Mouse (Mus musculus): ENCODE results near the gene Omp. TPM values are rescaled to one million over a fixed set of nuclear protein-coding genes. Genes with fewer than 3 reads are reported as not detected.

Omp gene
- polyA plus RNA-seq, 1 experiment from 2014 or later: 0.37 TPM

- H3K27ac ChIP-seq: no peak overlapping the region
- H3K4me3 ChIP-seq: no peak overlapping the region
- H3K4me2 ChIP-seq: no peak overlapping the region
- 76% methylated on average over 10 of the region's 10 CpGs for WGBS
- no peaks in the 10 kb centered on the region for H3K27me3 ChIP-seq (replicated peaks)
- H3K9me3 ChIP-seq: no peaks in the 10 kb centered on the region
- no peak for ATAC-seq (replicated peaks)
- peaks cover 13% of the 10 kb centered on the region for H3K4me1 ChIP-seq
- H3K36me3 ChIP-seq (replicated peaks): no peaks in the 10 kb centered on the region
- H3K9ac ChIP-seq: no peak overlapping the region
Observed at GRCm38 (mm10) chr7:98148721-98149407, 3.6 kb upstream of the Omp start.

GRCm38 (mm10) chr7:98147766-98148165 is 2.5 kb upstream of the Omp start:
- Histone ChIP-seq H3K4me2 (no peak overlapping the region), H3K9me3 (no peaks in the 10 kb centered on the region), H3K4me1 (peaks cover 13% of the 10 kb centered on the region), H3K9ac (no peak overlapping the region), H3K36me3 (replicated peaks) (no peaks in the 10 kb centered on the region), H3K27ac (0 out of 2 replicates have a peak overlapping the region, but pooled peaks have one; percentile 8), H3K27me3 (replicated peaks) (no peaks in the 10 kb centered on the region), H3K4me3 (no peak overlapping the region)
- WGBS: 53% methylated on average over 8 of the region's 8 CpGs
- no peak for ATAC-seq (replicated peaks)

- H3K4me3 ChIP-seq: no peak overlapping the region
- no peaks in the 10 kb centered on the region for H3K27me3 ChIP-seq (replicated peaks)
- no peak for ATAC-seq (replicated peaks)
- no peak overlapping the region for H3K27ac ChIP-seq
- WGBS: 85% methylated on average over 8 of the region's 8 CpGs
- no peak overlapping the region for H3K9ac ChIP-seq
- H3K4me1 ChIP-seq: peaks cover 13% of the 10 kb centered on the region
- no peaks in the 10 kb centered on the region for H3K9me3 ChIP-seq
- H3K4me2 ChIP-seq: no peak overlapping the region
- H3K36me3 ChIP-seq (replicated peaks): no peaks in the 10 kb centered on the region
Observed at GRCm38 (mm10) chr7:98146447-98146845, 1.1 kb upstream of the Omp start.

- Histone ChIP-seq H3K4me2 (no peak overlapping the region), H3K27ac (no peak overlapping the region), H3K4me1 (peaks cover 13% of the 10 kb centered on the region), H3K9me3 (no peaks in the 10 kb centered on the region), H3K9ac (no peak overlapping the region), H3K36me3 (replicated peaks) (no peaks in the 10 kb centered on the region), H3K27me3 (replicated peaks) (no peaks in the 10 kb centered on the region), H3K4me3 (no peak overlapping the region)
- no peak for ATAC-seq (replicated peaks)
- WGBS: 81% methylated on average over 11 of the region's 12 CpGs
Observed at GRCm38 (mm10) chr7:98145842-98146446, 642 bp upstream of the Omp start.

GRCm38 (mm10) chr7:98142648-98143047 is 2.7 kb downstream of the Omp start:
- no peak overlapping the region for H3K4me3 ChIP-seq
- no peak for ATAC-seq (replicated peaks)
- no peak overlapping the region for H3K27ac ChIP-seq
- no peak overlapping the region for H3K9ac ChIP-seq
- WGBS: 57% methylated on average over 3 of the region's 3 CpGs
- H3K9me3 ChIP-seq: no peaks in the 10 kb centered on the region
- no peaks in the 10 kb centered on the region for H3K27me3 ChIP-seq (replicated peaks)
- H3K36me3 ChIP-seq (replicated peaks): no peaks in the 10 kb centered on the region
- H3K4me1 ChIP-seq: peaks cover 7% of the 10 kb centered on the region; the same call in 1 of the 2 replicates
- no peak overlapping the region for H3K4me2 ChIP-seq

GRCm38 (mm10) chr7:98142247-98142646 is 3.1 kb downstream of the Omp start:
- H3K9me3 ChIP-seq: no peaks in the 10 kb centered on the region
- H3K9ac ChIP-seq: no peak overlapping the region
- 32% methylated on average over 8 of the region's 8 CpGs for WGBS
- H3K27me3 ChIP-seq (replicated peaks): no peaks in the 10 kb centered on the region
- no peak overlapping the region for H3K27ac ChIP-seq
- H3K4me1 ChIP-seq: peaks cover 9% of the 10 kb centered on the region; the same call in 1 of the 2 replicates
- H3K36me3 ChIP-seq (replicated peaks): no peaks in the 10 kb centered on the region
- 0 out of 2 replicates have a peak, but pooled peaks have one; percentile 10 for ATAC-seq (replicated peaks)
- no peak overlapping the region for H3K4me3 ChIP-seq
- H3K4me2 ChIP-seq: no peak overlapping the region

GRCm38 (mm10) chr7:98141206-98141605 is 4.1 kb downstream of the Omp start:
- Histone ChIP-seq H3K9ac (no peak overlapping the region), H3K27ac (no peak overlapping the region), H3K36me3 (replicated peaks) (no peaks in the 10 kb centered on the region), H3K4me1 (peaks cover 9% of the 10 kb centered on the region; the same call in 1 of the 2 replicates), H3K27me3 (replicated peaks) (no peaks in the 10 kb centered on the region), H3K4me3 (no peak overlapping the region), H3K4me2 (no peak overlapping the region), H3K9me3 (no peaks in the 10 kb centered on the region)
- WGBS: 67% methylated on average over 3 of the region's 3 CpGs
- ATAC-seq (replicated peaks): no peak

GRCm38 (mm10) chr7:98140597-98140996 is 4.7 kb downstream of the Omp start:
- 39% methylated on average over 2 of the region's 2 CpGs for WGBS
- no peak for ATAC-seq (replicated peaks)
- H3K27ac ChIP-seq: no peak overlapping the region

GRCm38 (mm10) chr7:98139216-98139615 is 6.1 kb downstream of the Omp start:
- H3K9me3 ChIP-seq: no peaks in the 10 kb centered on the region
- H3K9ac ChIP-seq: no peak overlapping the region
- peaks cover 2% of the 10 kb centered on the region; the same call in 1 of the 2 replicates for H3K36me3 ChIP-seq (replicated peaks)
- peaks cover 9% of the 10 kb centered on the region; the same call in 1 of the 2 replicates for H3K4me1 ChIP-seq
- no peak for ATAC-seq (replicated peaks)
- no peak overlapping the region for H3K4me3 ChIP-seq
- 20% methylated on average over 9 of the region's 9 CpGs for WGBS
- no peak overlapping the region for H3K4me2 ChIP-seq
- H3K27me3 ChIP-seq (replicated peaks): no peaks in the 10 kb centered on the region
- no peak overlapping the region for H3K27ac ChIP-seq

More at GRCm38 (mm10) chr7:98140597-98140996, 4.7 kb downstream of the Omp start:
- H3K4me2 ChIP-seq: no peak overlapping the region
- no peaks in the 10 kb centered on the region for H3K27me3 ChIP-seq (replicated peaks)
- H3K9ac ChIP-seq: no peak overlapping the region
- no peaks in the 10 kb centered on the region for H3K36me3 ChIP-seq (replicated peaks)
- peaks cover 9% of the 10 kb centered on the region; the same call in 1 of the 2 replicates for H3K4me1 ChIP-seq
- H3K4me3 ChIP-seq: no peak overlapping the region
- no peaks in the 10 kb centered on the region for H3K9me3 ChIP-seq

- Histone ChIP-seq H3K36me3 (replicated peaks) (peaks cover 2% of the 10 kb centered on the region; the same call in 1 of the 2 replicates), H3K4me2 (no peak overlapping the region), H3K27me3 (replicated peaks) (no peaks in the 10 kb centered on the region), H3K27ac (no peak overlapping the region), H3K9ac (no peak overlapping the region), H3K9me3 (no peaks in the 10 kb centered on the region), H3K4me1 (peaks cover 9% of the 10 kb centered on the region; the same call in 1 of the 2 replicates), H3K4me3 (no peak overlapping the region)
- WGBS: 75% methylated on average over 2 of the region's 2 CpGs
- no peak for ATAC-seq (replicated peaks)
Observed at GRCm38 (mm10) chr7:98137995-98138394, 7.3 kb downstream of the Omp start.

GRCm38 (mm10) chr7:98137583-98137982 is 7.7 kb downstream of the Omp start:
- Histone ChIP-seq H3K9me3 (no peaks in the 10 kb centered on the region), H3K4me3 (no peak overlapping the region), H3K27ac (no peak overlapping the region), H3K36me3 (replicated peaks) (peaks cover 2% of the 10 kb centered on the region; the same call in 1 of the 2 replicates), H3K27me3 (replicated peaks) (no peaks in the 10 kb centered on the region), H3K4me1 (peaks cover 9% of the 10 kb centered on the region; the same call in 1 of the 2 replicates), H3K4me2 (no peak overlapping the region), H3K9ac (no peak overlapping the region)
- 34% methylated on average over 3 of the region's 3 CpGs for WGBS
- ATAC-seq (replicated peaks): peak; percentile 59; the same call in 1 of the 2 replicates

- WGBS: 94% methylated on average over 8 of the region's 8 CpGs
- peaks cover 2% of the 10 kb centered on the region; the same call in 1 of the 2 replicates for H3K36me3 ChIP-seq (replicated peaks)
- H3K4me2 ChIP-seq: no peak overlapping the region
- no peak overlapping the region for H3K4me3 ChIP-seq
- no peak overlapping the region for H3K27ac ChIP-seq
- H3K9ac ChIP-seq: no peak overlapping the region
- no peak for ATAC-seq (replicated peaks)
- no peaks in the 10 kb centered on the region for H3K4me1 ChIP-seq
- no peaks in the 10 kb centered on the region for H3K27me3 ChIP-seq (replicated peaks)
- H3K9me3 ChIP-seq: no peaks in the 10 kb centered on the region
Observed at GRCm38 (mm10) chr7:98131751-98132150, 13.6 kb downstream of the Omp start.
